Mouse (Mus musculus) c-Kit-negative CD71-positive TER-119-positive erythroid progenitor cells, embryonic 14.5 days (primary cell): ENCODE results near the gene Myl4.

ENCODE experiments used
- DNase-seq: peaks from one replicate; pipeline ENCODE4 v3.0.0-alpha.2; 2013; ENCODE audit warnings: low read depth, low spot score

Gene Myl4

GRCm38 (mm10) chr11:104604192-104604591, 53.7 kb downstream of the Myl4 start:
- no peak for DNase-seq

DNA sequence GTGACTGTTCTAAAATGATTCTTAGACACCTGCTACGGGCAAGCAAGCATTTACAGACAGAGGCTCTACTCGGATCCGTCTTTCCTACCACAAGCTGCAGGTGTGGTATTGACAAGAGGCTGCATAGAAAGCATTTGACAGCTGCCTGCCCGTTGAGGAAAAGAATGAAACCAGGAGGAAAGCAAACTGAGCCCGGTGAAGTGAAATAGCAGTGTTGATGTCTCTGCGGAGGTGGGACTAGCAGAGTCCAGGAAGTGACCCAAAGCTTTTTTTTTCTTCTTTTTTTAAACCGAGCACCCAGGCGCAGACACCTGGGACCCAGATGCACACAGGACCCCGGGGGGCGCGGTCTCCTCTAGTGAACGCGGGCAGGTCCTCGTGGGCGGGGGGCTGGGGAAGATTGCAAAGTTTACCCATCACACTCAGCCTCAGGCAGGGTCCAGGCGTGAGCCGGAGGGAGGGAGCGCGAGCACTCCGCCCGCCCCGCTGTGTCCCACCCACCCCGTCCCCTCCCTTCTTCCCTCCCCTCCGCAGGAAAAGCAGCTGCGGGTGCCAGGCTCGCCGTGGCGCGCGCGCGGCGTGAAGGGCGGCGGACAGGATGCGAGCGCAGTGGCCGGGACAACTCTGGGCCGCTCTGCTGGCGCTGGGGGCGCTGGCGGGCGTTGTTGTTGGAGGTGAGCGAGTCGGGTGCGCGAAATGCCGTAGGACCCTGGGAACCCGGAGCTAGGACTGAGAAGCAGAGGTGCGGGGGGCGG, 57.2 kb downstream of the Myl4 start, which contains the start of gene Itgb3:
TSS of gene Itgb3 (plus strand) at position 510 of the 755 bp plus-strand sequence.
- no peak for DNase-seq

- DNase-seq = no peak
These were observed 57.9 kb downstream of the Myl4 start for GRCm38 (mm10) chr11:104608249-104608920.

GRCm38 (mm10) chr11:104609033-104609684, 58.7 kb downstream of the Myl4 start:
- DNase-seq = no peak

DNA sequence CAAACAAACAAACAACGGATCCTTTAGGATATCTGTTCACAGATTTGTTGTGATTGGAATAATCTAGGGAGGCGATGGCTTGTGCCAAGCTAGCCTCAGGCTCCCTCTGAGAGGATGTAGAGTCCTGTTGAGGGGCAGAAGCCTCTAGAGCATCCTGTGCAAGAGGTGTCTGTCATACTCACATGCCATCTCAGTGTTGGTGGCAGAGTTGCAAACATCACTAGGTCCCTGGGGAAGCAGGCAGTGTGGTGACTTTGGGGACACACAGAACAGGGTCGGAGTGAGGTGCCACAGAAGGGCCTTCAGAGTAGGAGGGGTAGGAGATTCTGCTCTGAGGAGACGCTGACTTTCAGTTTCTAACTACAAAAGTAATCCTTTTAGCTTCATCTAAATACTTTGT, 59.3 kb downstream of the Myl4 start:
- DNase-seq = no peak

DNA sequence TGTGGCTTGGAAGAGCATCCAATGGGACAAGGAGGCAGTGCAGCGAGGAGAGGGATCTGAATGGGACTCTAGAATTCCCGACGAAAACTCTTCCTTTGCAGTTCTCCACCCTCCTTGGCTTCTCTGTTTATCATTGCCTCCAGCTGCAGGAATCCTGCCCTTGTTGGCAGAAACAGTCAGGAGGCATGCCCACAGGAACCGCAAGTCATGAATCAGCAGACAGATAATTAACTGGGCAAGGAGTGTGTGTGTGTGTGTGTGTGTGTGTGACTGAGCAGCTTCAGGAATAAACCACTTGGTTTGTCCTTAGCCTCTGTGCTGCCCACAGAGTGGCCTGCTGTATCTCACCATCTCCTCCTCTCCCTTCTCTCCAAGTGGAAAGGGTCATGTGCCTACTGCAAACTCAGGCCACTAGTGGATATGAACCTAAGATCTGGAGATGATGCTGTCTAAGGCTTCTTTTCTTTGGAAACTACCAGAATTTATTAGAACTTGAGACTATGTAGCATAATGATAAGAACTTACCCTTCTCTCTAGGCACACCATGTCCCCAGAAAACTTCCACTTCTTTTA, 61.2 kb downstream of the Myl4 start:
- no peak for DNase-seq

- DNase-seq = no peak
These were observed 63.1 kb downstream of the Myl4 start for GRCm38 (mm10) chr11:104613551-104613950.

GRCm38 (mm10) chr11:104614130-104614529, 63.7 kb downstream of the Myl4 start:
- no peak for DNase-seq

DNA sequence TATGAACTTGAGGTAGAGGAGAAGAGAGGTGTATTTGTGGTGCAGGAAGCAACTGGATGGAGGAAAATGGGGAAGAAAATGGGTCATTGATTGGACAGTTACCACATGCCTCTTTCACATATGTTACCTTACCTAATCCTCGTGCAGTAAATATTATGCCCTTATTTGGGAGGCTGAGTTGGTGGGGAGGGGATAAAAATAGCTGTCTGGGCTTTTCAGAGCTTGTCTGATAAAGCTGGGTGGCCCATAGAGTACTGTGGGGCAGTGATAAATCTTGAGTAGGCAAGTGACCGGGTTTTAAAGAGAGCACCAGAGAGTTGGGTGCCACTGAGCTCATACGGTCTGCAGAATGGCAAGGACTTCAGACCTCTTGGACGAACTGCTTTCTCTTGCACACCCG, 65.7 kb downstream of the Myl4 start:
- DNase-seq = no peak

- no peak for DNase-seq
These were observed 68.2 kb downstream of the Myl4 start for GRCm38 (mm10) chr11:104618638-104619076.

DNA sequence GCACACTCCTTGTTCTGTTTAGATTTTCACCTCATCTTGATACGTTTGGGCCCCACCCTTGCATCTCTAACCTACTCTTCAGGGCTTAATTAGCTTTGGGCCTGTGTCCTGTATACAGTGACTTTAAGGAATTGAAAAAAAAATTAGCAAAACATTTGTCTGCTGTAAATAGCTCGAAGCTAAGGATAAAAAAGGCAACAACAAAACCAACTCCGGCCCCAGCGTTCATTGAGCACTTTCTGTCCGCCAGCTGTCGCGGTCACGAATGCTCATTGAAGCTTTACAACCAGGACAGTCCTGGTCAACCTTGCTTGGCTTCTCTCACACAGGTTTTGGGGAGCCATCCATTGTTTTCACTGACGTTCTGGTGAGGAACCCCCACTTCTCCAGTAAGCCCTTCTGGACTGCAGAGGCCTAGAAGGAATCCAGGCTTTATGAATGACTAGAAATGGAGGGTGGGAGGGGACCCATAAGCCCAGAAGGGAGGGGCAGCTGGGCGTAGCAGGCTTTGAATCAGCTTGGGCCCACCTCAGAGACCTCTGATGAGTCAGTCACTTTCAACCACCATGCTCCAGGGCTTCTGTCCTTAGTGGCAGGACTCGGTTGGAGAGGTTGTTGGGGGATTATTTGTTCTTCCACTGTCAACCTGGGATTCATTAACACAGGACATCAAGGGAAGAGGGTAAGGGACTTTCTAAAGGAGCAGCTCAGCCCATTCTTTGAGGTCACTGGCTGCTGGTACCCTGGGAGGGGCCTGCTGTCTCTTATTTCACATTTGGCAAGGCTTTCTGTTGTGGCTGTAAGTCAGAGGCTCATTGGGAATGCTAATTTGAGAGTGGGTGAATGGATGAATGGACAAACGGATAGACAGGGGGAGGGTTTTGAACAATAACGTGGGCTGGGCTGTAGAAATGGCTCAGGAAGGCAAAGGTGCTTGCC, 68.9 kb downstream of the Myl4 start:
- no peak for DNase-seq

- DNase-seq = no peak
These were observed 71.8 kb downstream of the Myl4 start for GRCm38 (mm10) chr11:104622040-104622962.

DNA sequence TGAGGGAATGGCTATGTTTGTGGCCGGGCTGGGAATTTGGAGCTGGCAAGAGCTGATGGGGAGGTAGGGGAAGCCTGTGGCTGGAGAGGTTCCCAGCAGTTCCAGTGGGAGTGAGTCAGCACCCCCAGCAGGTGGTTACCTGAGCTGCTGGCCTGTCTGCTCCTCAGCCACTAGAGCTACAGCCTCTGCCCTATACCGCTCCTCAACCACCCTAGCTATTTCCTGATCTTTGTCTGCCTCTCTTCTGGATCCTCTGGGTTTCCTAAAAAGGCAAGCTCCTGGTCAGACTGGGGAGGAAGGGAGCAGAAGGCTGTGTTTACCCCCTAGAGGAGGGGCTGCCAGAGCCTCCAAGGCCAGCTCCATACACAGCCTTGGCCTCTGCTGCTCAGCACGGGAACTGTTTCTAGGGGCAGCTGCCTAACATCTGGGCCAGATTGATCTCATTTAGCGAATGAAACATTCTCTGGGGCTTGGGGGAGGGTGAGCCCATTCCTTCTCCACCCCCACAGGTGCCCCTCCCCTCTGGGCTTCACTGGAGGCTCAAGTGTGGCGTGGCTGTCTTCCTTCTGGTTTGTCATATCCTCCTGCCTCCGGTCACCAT, 74.4 kb downstream of the Myl4 start:
- DNase-seq = no peak

- no peak for DNase-seq
These were observed 75.3 kb downstream of the Myl4 start for GRCm38 (mm10) chr11:104625453-104626402.

GRCm38 (mm10) chr11:104626635-104627034, 76.2 kb downstream of the Myl4 start:
- no peak for DNase-seq

- no peak for DNase-seq
These were observed 77.3 kb downstream of the Myl4 start for GRCm38 (mm10) chr11:104627616-104628301.

- DNase-seq = no peak
These were observed 78.1 kb downstream of the Myl4 start for GRCm38 (mm10) chr11:104628566-104628965.
